Mouse (Mus musculus) urinary bladder, postnatal 14 days (tissue): ENCODE results near the gene Armc9.
A peak's percentile ranks its signal among the peaks of the same experiment; 100 is the strongest.

Source experiments
- DNase-seq: peaks from one replicate; pipeline ENCODE4 v3.0.0; 2021; ENCODE audit warnings: low spot score

Gene Armc9

DNA sequence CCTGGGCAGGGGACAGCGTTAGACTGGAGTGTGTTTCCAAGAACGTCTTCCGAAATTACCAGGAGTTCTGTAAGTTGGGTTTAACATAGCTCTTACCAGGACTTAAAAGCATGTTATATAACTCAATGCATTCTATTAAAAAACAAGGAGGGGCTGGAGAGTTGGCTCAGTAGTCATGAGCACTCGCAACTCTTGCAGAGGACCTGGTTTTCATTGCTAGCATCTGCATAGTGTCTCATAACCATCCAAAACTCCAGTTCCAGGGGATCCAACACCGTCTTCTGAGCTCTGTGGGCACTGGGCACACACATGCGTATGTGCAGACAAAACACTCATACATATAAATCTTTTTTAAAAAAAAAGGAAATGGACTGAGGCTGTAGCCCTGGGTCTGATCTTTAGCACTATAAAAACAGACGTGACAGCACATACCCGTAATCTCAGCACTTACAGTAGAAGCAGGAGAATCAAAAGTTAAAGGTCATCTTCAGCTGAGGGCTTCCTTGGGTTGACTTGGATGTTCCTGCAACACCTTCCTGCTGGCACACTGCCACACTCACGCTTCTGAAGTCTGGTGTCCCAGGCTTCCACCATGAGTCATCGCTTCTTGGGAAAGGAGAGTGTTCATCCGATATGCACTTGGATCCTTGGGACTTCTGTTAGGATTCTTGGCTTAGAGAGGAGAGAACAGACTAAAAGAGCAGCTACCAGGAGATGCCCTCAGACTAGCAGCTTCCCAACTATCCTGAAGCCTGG lies 127.4 kb downstream of the Armc9 start:
- peak; percentile 51 for DNase-seq

DNA sequence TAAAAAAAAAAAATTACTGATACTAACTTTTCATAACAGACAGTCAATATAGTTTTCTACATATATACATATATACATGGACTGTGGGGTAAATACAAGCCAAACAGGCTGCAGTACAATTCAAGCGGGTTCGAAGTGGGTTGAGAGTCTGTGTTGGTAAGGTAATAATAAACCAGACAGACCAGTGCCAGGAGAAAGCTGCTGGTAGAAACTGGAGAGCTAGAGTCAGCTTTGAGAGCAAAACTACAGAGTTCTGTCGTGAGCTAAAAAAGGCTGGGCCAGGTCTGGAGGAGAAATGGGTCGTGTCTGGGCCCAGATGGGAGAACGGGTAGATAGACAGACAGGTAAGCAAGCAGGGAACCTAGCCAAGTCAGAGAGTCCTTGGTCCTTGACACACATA lies 129.5 kb downstream of the Armc9 start:
- no peak for DNase-seq

DNA sequence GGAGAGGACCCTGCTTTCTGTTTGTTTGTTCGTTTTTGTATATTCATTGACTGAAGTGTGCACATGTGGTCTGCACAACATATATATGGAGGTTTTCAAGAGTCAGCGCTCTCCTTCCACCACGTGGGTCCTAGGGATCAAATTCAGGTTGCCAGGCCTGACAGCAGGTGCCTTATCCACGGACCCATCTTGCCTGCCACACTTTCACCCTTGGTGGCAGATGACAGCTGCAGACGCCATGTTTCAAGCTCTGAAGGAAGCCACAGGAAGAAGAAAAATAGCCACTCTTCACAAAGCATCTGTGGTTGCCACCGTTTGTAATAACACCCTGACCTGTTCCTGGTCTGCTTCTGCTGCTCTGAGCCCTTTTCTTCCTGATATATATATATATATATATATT lies 130.7 kb downstream of the Armc9 start:
- no peak for DNase-seq

DNA sequence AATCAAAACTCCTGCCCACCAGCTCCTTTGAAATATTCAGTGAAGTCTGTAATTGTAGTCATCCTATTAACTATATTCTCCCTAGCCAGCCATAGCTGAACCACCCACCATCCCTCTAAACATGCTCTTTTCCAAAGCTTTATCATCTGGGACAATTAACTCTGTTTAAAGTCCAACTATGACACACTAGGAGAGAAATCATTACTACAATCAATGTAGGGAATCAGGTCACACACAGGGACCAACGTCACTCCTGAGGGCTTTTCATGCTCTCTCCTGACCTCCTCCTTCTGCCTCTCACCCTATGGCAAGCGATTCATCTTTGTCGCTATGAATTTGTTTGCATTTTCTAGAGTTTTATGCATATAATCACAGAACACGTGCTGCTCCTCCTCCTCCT lies 132.9 kb downstream of the Armc9 start:
- DNase-seq: no peak

DNA sequence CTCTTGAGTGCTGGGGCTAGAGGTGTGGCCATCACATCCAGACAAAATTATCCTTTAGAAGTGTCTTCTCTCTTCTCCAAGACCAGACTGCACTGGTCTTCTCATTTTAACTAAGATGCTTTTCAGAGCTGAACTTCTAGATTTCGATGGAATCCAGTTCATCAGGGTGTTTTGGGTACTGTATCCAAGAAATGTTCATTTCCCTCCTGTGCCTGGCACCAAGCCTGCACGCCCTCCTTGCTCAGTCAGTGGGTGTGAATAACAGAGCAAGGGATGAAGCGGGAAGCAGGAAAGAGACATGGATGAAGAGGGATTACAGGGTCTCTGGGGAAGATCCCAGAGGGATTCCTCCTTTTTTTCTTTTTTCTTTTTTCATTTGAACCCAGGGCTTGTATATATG lies 135.9 kb downstream of the Armc9 start:
- no peak for DNase-seq

DNA sequence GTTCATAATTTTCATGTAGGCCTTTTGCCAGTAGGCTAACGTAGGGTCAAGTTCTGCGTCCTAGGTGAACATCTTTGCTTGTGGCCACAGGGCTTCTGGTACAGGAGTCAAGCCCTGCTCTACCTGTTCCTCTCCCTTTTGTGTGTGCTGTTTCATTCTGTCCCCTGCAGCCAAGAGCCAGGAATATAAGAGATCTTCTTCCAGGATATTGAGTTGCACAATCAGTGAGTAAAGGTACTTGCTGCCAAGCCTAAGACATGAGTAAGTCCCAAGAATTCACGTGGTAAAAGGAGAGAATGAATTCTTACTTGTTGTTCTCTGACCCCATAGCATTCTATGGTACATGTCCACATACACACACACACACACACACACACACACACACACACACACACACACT lies 138.5 kb downstream of the Armc9 start:
- no peak for DNase-seq

DNA sequence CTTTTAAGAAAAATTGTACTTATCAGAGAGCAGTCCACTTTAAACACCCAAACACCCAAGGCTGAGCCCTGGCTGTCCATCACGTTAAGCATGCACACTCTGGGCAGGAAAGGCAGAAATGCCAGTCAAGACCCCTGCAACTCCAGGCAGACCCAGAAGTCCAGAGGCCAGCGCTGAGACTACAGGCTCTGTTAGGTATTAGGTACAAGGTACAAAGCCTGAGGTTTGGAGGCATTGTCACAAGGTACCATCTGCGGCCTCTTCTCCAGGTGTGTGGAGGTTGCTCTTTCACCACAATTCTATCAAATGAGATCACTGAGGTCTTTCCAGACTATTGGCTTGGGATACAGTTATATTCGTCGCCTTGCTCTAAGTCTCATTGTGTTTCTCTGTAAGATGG lies 139.3 kb downstream of the Armc9 start:
- no peak for DNase-seq

DNA sequence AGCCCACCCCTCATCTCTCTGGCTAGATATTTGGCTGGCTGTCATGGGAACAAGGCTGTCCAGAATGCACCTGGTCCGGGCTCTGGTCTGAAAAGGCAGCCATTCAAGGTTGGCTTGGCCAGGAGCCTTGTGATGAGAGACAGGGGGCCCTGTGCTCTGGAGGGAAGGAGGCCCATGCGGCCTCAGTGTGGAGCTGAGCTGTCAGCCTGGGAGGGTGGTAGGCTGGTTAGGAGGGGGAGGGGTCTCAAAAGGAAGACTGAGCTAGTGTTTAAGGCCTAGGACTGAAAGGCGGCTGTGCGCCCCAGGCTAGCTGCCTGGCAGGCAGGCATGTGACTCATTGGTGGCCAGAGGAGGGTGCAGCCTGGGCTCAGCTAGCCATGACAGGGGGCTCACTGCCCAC lies 139.9 kb downstream of the Armc9 start:
- DNase-seq: no peak

DNA sequence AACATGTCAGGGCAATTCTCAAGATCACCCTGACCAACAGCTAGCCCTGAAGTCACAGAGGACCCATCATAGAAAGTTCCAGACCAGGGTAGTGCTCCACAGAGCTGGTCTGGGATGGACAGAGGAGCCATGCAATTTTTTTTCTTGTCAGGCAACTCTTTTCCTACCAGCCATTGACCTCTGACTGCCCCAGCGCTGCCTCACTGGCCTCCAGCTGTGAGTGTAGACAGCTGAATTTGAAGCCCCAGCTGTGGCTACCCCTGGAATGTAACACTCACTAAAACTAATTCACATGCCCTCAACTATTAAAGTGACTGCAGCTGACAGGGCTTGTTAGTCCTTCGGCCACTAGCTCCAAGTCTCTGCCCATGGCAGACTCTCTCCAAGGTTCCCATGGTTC lies 145.5 kb downstream of the Armc9 start:
- no peak for DNase-seq

DNA sequence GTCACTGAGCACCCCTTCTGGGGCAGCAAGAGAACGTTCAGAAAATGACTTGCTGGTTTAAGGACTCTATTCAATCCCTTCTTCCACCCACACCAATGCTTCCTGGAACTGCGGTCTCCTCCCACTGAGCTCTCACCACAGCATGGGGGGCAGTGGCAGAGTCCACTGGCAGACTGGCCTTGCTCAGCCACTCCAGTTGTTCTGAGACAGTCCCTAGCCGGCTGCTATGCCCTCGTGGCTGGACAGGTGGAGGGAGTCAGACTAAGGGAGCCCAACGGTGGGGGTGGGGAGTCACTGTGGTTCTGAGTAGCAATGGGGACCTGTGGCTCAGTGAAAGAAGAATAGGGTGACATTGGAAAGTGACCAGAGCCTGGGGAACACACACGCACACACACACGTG lies 146.2 kb downstream of the Armc9 start:
- DNase-seq: no peak

DNA sequence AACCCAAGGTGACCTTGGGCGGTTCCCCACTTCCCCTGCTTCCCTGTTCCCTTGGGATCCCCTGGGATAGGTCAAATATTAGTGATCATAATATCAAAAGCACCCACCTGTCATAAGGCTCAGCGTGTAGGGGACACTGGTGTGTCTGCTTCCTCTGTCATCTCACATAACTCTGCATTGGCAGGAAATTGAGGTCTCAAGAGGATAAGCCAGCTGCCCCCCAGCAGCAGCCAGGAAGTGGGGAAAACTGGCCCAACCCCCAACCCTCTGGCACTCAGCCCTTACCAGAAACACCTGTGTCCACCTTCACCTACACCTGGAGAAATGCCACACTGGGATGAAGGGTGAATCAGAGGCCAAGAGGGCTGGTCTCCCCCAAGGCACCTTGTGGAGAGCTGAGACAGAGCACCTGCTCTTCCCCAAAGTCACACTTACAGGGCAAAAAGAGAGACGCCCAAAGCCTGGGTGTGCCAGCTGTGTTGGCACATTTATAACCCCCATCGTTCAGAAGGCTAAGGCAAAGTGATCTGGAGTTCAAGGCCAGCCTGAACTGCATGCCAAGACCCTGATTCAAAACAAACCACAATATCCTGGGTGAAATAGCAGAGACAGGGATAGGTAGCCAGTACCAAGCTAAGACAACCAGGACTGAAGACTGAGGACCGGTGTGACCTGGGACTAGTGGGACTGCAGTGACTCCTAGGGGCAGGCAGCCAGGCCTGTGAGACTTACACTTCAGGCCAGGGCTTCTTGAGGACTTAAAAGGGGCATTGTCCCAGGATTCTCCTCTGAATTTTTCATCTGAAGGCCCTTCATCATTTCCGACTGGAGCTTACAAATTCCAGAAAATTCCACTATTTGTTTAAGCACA lies 146.9 kb downstream of the Armc9 start:
- DNase-seq: no peak

DNA sequence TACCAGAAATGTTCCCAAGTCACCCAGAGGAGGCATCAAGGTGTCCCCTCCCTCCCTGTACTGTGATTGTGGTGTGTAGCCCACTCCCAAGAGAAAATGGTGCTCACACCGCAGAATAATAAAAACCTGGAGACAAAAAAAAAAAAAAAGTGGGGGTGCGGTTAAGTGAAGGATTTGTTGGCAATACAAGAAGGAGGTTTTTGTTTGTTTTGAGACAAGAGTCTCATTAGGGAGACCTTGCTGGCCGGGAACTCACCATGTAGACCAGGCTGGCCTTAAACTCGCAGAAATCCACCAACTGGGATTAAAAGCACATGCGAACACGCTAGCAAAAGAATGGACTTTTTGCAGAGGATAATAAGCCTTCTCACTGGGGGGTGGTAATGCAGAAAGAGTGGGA lies 148.0 kb downstream of the Armc9 start, which contains the start of gene B3gnt7:
Gene B3gnt7 (plus strand): TSS at position 301 of the 400 bp plus-strand sequence.
- DNase-seq: no peak

DNA sequence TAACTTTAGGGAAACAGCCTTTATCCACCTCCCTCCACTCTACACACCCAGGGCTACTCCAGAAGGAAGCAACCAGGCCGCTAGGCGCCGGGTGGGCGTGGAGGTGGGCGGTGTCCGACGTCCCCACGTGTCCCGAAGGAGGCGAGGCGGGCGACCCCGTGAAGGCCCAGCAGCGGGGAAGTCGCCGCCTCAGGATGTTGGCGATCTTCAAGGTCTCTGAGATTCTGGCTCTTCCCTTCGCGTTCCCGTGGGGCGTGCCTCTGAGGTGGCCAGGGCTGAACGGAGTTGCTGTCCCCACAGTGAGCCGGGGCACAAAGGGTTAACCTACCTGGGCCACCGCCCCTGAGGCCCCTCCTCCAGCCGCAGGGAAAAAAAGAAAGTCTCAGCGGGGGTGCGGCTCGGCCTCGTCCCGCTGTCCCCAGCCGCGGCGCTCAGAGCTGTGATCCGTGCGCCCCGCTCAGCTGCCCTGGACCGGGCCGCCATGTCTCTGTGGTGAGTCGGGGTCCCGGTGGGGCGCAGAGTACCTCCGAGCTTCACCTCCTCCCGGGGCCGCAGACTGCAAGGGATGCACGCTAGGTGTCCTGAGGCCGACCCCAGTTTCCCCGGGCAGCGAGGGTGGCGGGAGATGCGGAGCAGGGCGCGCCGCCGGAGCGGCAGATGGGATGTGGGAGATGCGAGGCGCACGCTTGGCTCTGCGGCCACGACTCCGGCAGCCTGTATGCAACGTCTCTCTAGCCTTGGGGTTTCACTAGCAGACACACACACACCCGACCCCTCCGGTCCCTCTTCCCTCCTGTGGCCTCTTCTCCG lies 148.7 kb downstream of the Armc9 start:
- DNase-seq: peak; percentile 72

DNA sequence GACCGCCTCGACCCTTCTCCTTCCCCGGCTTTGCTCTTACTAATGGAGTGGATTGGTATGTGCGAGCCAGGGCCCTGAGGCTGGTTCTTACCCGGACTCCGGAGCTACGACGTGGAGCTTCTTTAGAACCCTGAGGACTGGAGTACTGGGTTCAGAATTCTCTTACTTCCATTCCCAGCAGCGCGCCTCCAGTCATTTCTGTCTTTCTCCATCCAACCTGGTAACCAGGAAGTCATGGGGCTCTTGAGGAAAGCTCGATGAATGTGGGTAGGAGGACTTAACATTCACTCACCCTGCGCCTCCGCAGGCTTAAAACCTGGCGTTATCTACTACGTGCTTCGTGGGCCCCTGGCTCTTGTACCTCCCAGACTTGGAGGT lies 149.3 kb downstream of the Armc9 start:
- no peak for DNase-seq

DNA sequence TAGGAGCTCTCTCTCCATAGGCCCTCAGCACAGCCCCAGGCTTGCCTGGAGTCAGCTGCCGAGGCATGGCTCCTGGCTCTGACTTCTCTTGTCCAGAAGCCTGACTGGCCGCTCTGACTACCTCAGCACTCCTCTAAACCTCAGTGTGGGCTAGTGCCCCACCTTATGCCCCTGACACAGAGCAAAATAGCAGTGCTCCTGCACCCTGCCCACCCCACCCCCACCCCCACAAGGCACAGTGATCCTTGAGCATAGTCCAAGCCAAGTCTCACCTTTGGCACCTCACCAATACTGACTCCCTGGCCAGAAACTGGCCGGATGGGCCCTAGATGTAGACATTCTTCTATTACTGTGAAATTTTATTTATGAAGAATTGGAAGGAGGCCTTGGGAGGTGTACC lies 152.1 kb downstream of the Armc9 start:
- DNase-seq: no peak

DNA sequence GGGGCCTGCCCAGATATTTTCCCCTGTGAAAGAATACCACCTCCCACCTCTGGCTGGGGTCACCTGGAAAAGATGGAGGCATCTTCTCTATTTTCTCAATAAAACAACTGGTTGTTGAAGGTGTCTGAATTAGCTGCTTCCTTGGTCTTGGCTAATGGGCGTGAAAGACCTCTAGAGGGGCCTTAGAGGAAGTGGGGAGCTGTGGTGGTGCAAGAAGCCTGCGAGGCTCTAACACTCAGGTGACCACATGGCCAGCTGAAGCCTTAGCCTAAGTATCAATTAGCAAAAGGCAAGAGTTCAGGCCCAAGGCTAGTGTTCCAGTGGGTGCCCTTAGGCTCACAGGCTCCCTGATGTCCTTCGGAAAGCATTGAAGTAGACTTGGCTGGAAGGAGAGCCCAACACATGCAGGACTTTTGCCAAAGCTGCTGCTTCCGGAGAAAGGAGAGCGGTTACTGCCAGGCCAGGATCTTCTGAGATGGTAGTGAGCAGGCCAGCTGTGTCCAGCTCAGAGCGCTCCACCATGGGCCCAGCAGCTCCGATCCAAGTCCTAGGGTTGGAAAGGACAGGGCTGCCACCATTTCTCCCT lies 152.7 kb downstream of the Armc9 start:
- no peak for DNase-seq

DNA sequence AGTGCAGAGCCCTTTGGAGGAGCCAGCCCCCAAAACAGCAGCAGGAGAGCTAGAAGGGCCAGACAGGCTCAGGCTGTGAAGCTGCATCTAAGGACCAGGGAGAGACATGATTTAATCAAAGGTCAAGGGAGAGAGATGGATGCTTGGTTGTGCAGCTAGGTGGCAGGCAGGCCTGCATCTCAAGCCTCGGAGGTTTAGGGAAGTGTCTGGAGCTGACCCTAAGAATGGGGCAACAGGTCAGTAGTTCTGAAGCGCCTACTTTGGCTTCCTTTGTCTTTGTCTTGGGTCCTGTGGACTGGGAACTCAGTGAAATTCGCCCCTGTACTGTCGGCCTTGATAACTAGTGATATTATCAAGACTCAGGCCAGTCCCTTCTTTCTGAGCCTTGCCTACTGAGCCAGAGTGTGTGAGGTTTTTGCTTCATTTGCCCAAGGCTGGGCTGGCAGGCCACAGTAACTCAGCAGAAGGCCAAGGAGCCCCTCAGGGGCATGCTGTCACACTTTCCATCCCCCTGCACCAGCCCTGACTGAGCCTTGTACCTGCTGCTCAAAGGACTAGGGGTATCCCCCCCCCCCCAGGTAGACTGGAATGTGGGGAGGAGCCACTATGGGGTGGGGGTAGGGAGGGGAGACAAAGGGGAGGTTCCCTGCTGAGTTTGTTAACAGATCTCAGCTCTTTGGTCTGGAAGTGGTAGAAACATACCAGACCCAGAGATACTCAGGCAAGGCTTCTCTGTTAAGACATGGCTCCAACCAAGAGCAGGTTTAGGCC lies 153.5 kb downstream of the Armc9 start:
- DNase-seq: no peak

DNA sequence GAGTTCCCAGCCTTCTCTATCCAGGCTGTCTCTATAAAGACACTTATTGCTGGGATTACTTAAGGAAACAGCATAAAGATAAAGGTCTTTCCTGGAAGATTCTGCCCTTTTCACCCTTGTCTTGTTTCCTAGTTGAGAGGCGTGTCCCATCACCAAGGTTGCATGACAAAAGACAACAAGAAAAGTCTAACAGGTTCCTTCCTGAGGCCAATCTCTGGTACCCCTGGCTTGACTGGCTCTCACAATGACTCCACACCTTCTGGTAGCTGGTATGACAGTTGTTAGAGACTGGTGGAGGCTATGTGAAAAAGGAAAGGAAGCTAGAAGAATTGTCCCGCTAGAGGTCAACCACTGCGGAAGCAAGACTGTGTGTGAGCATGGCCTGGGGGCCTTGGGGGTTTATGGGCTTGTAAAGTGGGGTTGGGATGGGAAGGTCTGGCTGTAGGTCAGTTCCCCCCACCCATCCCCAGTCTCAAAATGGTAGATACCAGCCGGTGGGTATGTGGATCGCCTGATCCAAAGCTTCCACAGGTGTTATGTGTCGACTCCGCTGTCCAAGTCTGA lies 154.8 kb downstream of the Armc9 start:
- DNase-seq: no peak

DNA sequence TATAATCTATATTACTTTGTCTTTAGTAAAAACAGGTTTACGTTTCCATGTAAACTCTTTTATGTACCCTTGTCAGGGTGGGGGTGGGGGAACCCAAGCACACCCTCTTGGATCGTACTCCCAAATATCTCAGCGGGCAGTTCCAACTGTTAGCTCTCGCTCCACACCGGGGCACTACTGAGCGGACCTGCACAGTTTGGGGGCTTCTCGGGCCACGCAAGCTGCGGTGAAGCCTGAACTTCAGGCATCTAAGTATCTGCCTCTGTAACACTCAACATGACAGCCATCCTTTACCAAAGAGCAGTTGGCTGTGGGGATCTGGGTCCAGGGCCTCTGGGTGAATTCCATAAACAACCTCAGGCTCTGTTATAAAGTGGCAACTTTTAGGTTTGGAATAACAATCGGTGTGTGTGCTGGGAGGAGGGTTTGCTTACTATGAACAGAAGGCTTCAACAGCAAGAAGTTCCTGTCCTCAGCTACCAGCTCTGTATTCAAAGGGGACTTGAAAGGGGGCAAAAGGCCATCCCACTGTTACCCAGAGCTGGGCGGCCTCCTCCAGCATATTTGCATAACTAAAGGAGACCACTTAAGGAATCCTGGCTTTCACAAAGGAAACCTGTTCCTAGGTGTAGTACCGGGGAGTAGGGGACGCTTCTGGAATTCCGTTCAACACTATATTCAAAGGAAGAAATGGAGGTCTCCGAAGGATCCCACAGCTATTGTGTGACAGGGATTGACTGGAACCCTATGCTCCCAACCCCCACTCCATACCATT lies 156.1 kb downstream of the Armc9 start:
- DNase-seq: no peak

DNA sequence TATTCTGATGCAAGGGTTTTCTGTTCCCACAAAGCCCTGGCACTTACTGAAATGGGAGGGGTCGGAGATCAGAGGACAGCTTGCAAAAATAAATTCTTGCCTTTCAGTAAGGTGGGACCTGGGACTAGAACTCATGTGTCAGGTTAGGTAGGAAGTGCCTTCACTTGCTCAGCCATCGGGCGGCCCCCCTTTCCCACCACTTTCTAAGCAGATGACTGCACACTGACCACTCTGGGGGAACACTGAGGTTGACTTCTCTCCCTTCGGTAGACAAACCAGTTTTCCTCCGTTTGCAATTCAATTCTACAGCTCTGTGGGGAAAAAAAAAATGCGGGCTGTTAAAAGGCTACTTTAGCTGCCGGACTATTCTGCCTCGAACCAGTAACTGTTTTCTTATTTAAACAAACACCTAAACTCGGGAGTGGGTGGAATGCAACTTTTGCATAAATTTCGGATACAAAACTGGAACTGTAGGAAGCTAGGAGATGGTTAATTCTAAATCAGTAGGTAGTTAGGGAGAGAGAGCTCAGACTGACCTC lies 157.0 kb downstream of the Armc9 start:
- no peak for DNase-seq
